Mouse (Mus musculus): Measurements from ENCODE around the gene Mtx1. TPM values are rescaled to one million over a fixed set of nuclear protein-coding genes. Genes with fewer than 3 reads are reported as not detected.
"Not testable (repeated sequence)": the region's sequence is repeated elsewhere in the genome, so short reads cannot be mapped to it uniquely, and the experiment has no call there.

Mtx1 gene
- total RNA-seq, 2 experiments from 2014 or later: 60.3 to 61.5 TPM

GRCm38 (mm10) chr3:89182531-89183057 lies 44.3 kb downstream of the Mtx1 start:
- no peak for DNase-seq

- no peak for DNase-seq
Measured at GRCm38 (mm10) chr3:89181749-89182500, 45.0 kb downstream of the Mtx1 start.

GRCm38 (mm10) chr3:89179056-89179455 lies 47.8 kb downstream of the Mtx1 start:
- no peak for DNase-seq

GRCm38 (mm10) chr3:89178107-89178385 lies 48.8 kb downstream of the Mtx1 start:
- DNase-seq: no peak

- peak; percentile 88 to 94 for DNase-seq
Measured at GRCm38 (mm10) chr3:89177242-89178106, 49.4 kb downstream of the Mtx1 start, which contains the start of gene Scamp3. TSS of gene Scamp3 (plus strand) at chr3:89177473.

GRCm38 (mm10) chr3:89176421-89176820 lies 50.5 kb downstream of the Mtx1 start:
- no peak for DNase-seq

GRCm38 (mm10) chr3:89175544-89175943 lies 51.3 kb downstream of the Mtx1 start:
- DNase-seq: no peak

- no peak for DNase-seq
Measured at GRCm38 (mm10) chr3:89174844-89175243, 52.0 kb downstream of the Mtx1 start.

- no peak for DNase-seq
Measured at GRCm38 (mm10) chr3:89166945-89167344, 59.9 kb downstream of the Mtx1 start.

GRCm38 (mm10) chr3:89165268-89165870 lies 61.5 kb downstream of the Mtx1 start:
- DNase-seq: no peak

GRCm38 (mm10) chr3:89164506-89165267 lies 62.2 kb downstream of the Mtx1 start, which contains the start of gene Clk2:
TSS of gene Clk2 (plus strand) at chr3:89164795.
- peak; percentile 95 to 97 for DNase-seq

GRCm38 (mm10) chr3:89163643-89164245 lies 63.1 kb downstream of the Mtx1 start:
- DNase-seq: no peak

GRCm38 (mm10) chr3:89163123-89163522 lies 63.8 kb downstream of the Mtx1 start:
- DNase-seq: no peak

- DNase-seq: no peak
Measured at GRCm38 (mm10) chr3:89161786-89162185, 65.1 kb downstream of the Mtx1 start.

- DNase-seq: not testable (repeated sequence)
Measured at GRCm38 (mm10) chr3:89161207-89161606, 65.7 kb downstream of the Mtx1 start.

- DNase-seq: peak; percentile 36 to 38
Measured at GRCm38 (mm10) chr3:89159616-89160344, 67.1 kb downstream of the Mtx1 start, which contains the start of gene Hcn3. TSS of gene Hcn3 (minus strand) at chr3:89160196.

GRCm38 (mm10) chr3:89159211-89159610 lies 67.7 kb downstream of the Mtx1 start:
- DNase-seq: peak; percentile 29 to 84

All from heart, adult 18-20 months (tissue).